Mouse (Mus musculus) bone marrow macrophage, adult 2 months (primary cell): ENCODE measurements around the gene E130218I03Rik.

Source experiments
- CTCF ChIP-seq: IDR thresholded peaks from 2 replicates; pipeline ENCODE4 v1.5.1; 2012; ENCODE audit warnings: low read depth, mild to moderate bottlenecking, low read length, moderate library complexity
- POLR2A ChIP-seq: IDR thresholded peaks from 2 replicates; pipeline ENCODE4 v1.6.1; 2012; ENCODE audit warnings: mild to moderate bottlenecking, low read depth, low read length, borderline replicate concordance

GRCm38 (mm10) chr4:134203340-134203896 lies 40.0 kb upstream of the E130218I03Rik start:
- TF ChIP-seq CTCF (no peak), POLR2A (no peak)
